Mouse (Mus musculus): ENCODE results near the gene Tecr.

GRCm38 (mm10) chr8:83596369-83596768, 11.4 kb downstream of the Tecr start:
- TF ChIP-seq CTCF (IDR thresholded peaks at IDR 0.05; ENCODE audit: low read depth) (peak; percentile 65), EP300 (optimal IDR thresholded peaks at IDR 0.05) (no peak)

Measured in stomach, postnatal 0 days (tissue).